Mouse (Mus musculus): ENCODE measurements around the gene Ddost. TPM values are rescaled to one million over a fixed set of nuclear protein-coding genes. Genes with fewer than 3 reads are reported as not detected.

Ddost gene
- polyA plus RNA-seq, 1 experiment from 2014 or later: 258 TPM

- no peak for ATAC-seq (ENCODE audit: insufficient number of reproducible peaks, low FRiP score, low TSS enrichment, low read depth)
- no peak for DNase-seq (ENCODE audit: low spot score)
- H3K4me2 ChIP-seq (ENCODE audit: low read depth, severe bottlenecking): peak overlapping the region; percentile 77; the same call in 1 of the 2 replicates
- no peaks in the 10 kb centered on the region for H3K9me3 ChIP-seq (ENCODE audit: control insufficient read depth, low read length)
- peaks cover 2% of the 10 kb centered on the region; the same call in 1 of the 2 replicates for H3K36me3 ChIP-seq (ENCODE audit: control insufficient read depth, insufficient read depth, low read length)
- H3K9ac ChIP-seq (ENCODE audit: low read length): no peak overlapping the region
- no peak overlapping the region for H3K4me3 ChIP-seq (ENCODE audit: low read depth, low read length)
- 84% methylated on average over 3 of the region's 3 CpGs for WGBS
- H3K4me1 ChIP-seq (ENCODE audit: control insufficient read depth, insufficient read depth, low read length): peaks cover 10% of the 10 kb centered on the region
- H3K27ac ChIP-seq (replicated peaks; ENCODE audit: low read depth, low read length): no peak overlapping the region
- H3K27me3 ChIP-seq (ENCODE audit: control insufficient read depth, insufficient read depth, low read length): no peaks in the 10 kb centered on the region
Observed at GRCm38 (mm10) chr4:138303011-138303410, 1.5 kb upstream of the Ddost start.

DNA sequence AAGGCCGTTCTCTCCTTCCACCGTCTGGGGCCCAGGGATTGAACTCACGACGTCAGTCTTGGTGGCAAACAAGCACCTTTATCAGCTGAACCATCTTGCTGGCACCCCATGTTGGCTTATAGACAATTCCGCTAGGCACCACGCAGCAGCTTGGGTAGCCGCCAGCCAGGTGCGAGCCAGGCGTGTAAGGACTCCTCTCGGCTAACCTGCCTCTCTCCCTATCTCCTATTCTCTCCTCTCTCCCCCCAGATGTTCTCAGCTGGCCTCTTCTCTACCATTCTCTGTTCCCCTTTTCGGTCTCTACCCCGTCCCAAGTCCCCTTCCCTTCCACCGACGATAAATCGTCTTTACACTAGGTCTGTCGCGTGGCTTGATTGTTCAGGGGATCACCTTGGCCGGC lies 788 bp upstream of the Ddost start:
- no peak for ATAC-seq (ENCODE audit: insufficient number of reproducible peaks, low FRiP score, low TSS enrichment, low read depth)
- no peaks in the 10 kb centered on the region for H3K9me3 ChIP-seq (ENCODE audit: control insufficient read depth, low read length)

GRCm38 (mm10) chr4:138307025-138307424 lies 2.5 kb downstream of the Ddost start:
- H3K4me1 ChIP-seq (ENCODE audit: control insufficient read depth, insufficient read depth, low read length): peaks cover 10% of the 10 kb centered on the region
- no peak overlapping the region for H3K4me2 ChIP-seq (ENCODE audit: low read depth, severe bottlenecking)
- 91% methylated on average over 3 of the region's 3 CpGs for WGBS
- DNase-seq (ENCODE audit: low spot score): no peak
- H3K4me3 ChIP-seq (ENCODE audit: low read depth, low read length): no peak overlapping the region
- no peak overlapping the region for H3K9ac ChIP-seq (ENCODE audit: low read length)
- H3K27ac ChIP-seq (replicated peaks; ENCODE audit: low read depth, low read length): no peak overlapping the region
- ATAC-seq (ENCODE audit: insufficient number of reproducible peaks, low FRiP score, low TSS enrichment, low read depth): no peak
- peaks cover 24% of the 10 kb centered on the region for H3K36me3 ChIP-seq (ENCODE audit: control insufficient read depth, insufficient read depth, low read length)
- H3K27me3 ChIP-seq (ENCODE audit: control insufficient read depth, insufficient read depth, low read length): no peaks in the 10 kb centered on the region
- H3K9me3 ChIP-seq (ENCODE audit: control insufficient read depth, low read length): no peaks in the 10 kb centered on the region

More for the DNA sequence above, 788 bp upstream of the Ddost start:
- Histone ChIP-seq H3K4me2 (ENCODE audit: low read depth, severe bottlenecking) (peak overlapping the region; percentile 77), H3K4me3 (ENCODE audit: low read depth, low read length) (peak overlapping the region; percentile 86), H3K36me3 (ENCODE audit: control insufficient read depth, insufficient read depth, low read length) (peaks cover 2% of the 10 kb centered on the region; the same call in 1 of the 2 replicates), H3K27me3 (ENCODE audit: control insufficient read depth, insufficient read depth, low read length) (no peaks in the 10 kb centered on the region), H3K4me1 (ENCODE audit: control insufficient read depth, insufficient read depth, low read length) (peaks cover 10% of the 10 kb centered on the region), H3K27ac (replicated peaks; ENCODE audit: low read depth, low read length) (no peak overlapping the region), H3K9ac (ENCODE audit: low read length) (peak overlapping the region; percentile 81)
- WGBS: 16% methylated on average over 18 of the region's 18 CpGs
- no peak for DNase-seq (ENCODE audit: low spot score)

DNA sequence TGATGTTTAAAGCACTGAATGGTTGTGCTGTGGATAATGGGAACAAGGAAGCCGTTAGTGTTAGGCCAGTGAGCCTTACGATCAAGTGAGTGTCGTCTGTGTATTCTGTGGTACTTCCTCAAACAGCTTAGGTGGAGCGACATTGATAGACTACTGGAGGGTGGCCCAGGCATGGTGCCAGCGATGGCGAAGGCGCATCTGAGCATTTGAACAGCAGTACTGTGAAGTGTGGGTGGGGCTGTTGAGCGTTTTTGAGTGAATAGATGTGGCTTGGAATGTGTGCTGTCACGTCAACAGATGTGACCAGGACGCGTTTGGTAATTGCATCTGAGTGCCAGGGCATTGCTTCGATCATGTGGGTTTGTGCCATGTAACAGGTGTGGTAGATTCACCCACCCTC lies 3.2 kb downstream of the Ddost start:
- Histone ChIP-seq H3K4me3 (ENCODE audit: low read depth, low read length) (no peak overlapping the region), H3K27ac (replicated peaks; ENCODE audit: low read depth, low read length) (no peak overlapping the region), H3K27me3 (ENCODE audit: control insufficient read depth, insufficient read depth, low read length) (no peaks in the 10 kb centered on the region), H3K9me3 (ENCODE audit: control insufficient read depth, low read length) (no peaks in the 10 kb centered on the region), H3K4me2 (ENCODE audit: low read depth, severe bottlenecking) (no peak overlapping the region), H3K4me1 (ENCODE audit: control insufficient read depth, insufficient read depth, low read length) (peaks cover 10% of the 10 kb centered on the region), H3K36me3 (ENCODE audit: control insufficient read depth, insufficient read depth, low read length) (peaks cover 25% of the 10 kb centered on the region), H3K9ac (ENCODE audit: low read length) (no peak overlapping the region)
- no peak for DNase-seq (ENCODE audit: low spot score)
- ATAC-seq (ENCODE audit: insufficient number of reproducible peaks, low FRiP score, low TSS enrichment, low read depth): no peak
- WGBS: 95% methylated on average over 12 of the region's 12 CpGs

DNA sequence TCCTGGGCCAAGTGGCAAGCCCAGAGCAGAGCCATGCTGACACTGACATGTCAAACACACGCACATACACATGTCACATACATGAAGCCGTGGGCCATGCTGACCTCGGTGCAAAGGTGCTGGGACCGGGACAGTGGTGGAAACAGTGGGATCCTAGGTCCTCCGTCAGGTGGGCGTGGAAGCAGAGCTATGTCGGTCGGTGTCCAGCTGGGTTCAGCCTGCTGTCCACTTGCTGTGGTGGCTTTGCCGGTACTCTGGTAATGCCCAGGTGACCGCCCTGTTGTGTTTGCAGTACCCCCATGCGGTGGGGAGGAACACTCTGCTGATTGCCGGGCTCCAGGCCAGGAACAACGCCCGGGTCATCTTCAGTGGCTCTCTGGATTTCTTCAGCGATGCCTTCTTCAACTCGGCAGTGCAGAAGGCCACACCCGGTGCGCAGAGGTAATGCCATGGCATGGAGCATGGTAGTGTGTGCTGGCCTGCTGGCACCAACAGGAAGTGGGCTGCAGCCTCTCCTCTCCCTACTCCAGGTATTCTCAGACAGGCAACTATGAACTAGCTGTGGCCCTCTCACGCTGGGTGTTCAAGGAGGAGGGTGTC lies 5.9 kb downstream of the Ddost start:
- Histone ChIP-seq H3K4me3 (ENCODE audit: low read depth, low read length) (no peak overlapping the region), H3K27ac (replicated peaks; ENCODE audit: low read depth, low read length) (no peak overlapping the region), H3K4me2 (ENCODE audit: low read depth, severe bottlenecking) (no peak overlapping the region), H3K27me3 (ENCODE audit: control insufficient read depth, insufficient read depth, low read length) (no peaks in the 10 kb centered on the region), H3K9ac (ENCODE audit: low read length) (no peak overlapping the region), H3K9me3 (ENCODE audit: control insufficient read depth, low read length) (no peaks in the 10 kb centered on the region), H3K4me1 (ENCODE audit: control insufficient read depth, insufficient read depth, low read length) (peaks cover 5% of the 10 kb centered on the region), H3K36me3 (ENCODE audit: control insufficient read depth, insufficient read depth, low read length) (peaks cover 32% of the 10 kb centered on the region)
- 96% methylated on average over 19 of the region's 19 CpGs for WGBS
- DNase-seq (ENCODE audit: low spot score): no peak
- no peak for ATAC-seq (ENCODE audit: insufficient number of reproducible peaks, low FRiP score, low TSS enrichment, low read depth)

- no peaks in the 10 kb centered on the region for H3K4me1 ChIP-seq (ENCODE audit: control insufficient read depth, insufficient read depth, low read length)
- no peaks in the 10 kb centered on the region for H3K27me3 ChIP-seq (ENCODE audit: control insufficient read depth, insufficient read depth, low read length)
- no peak overlapping the region for H3K27ac ChIP-seq (replicated peaks; ENCODE audit: low read depth, low read length)
- H3K9ac ChIP-seq (ENCODE audit: low read length): no peak overlapping the region
- no peak overlapping the region for H3K4me2 ChIP-seq (ENCODE audit: low read depth, severe bottlenecking)
- H3K4me3 ChIP-seq (ENCODE audit: low read depth, low read length): no peak overlapping the region
- DNase-seq (ENCODE audit: low spot score) (peak; percentile 65), ATAC-seq (ENCODE audit: insufficient number of reproducible peaks, low FRiP score, low TSS enrichment, low read depth) (no peak)
- 66% methylated on average over 8 of the region's 8 CpGs for WGBS
- H3K36me3 ChIP-seq (ENCODE audit: control insufficient read depth, insufficient read depth, low read length): peaks cover 33% of the 10 kb centered on the region
- no peaks in the 10 kb centered on the region for H3K9me3 ChIP-seq (ENCODE audit: control insufficient read depth, low read length)
Observed at GRCm38 (mm10) chr4:138311595-138311994, 7.1 kb downstream of the Ddost start.

- Histone ChIP-seq H3K4me2 (ENCODE audit: low read depth, severe bottlenecking) (no peak overlapping the region), H3K36me3 (ENCODE audit: control insufficient read depth, insufficient read depth, low read length) (peaks cover 33% of the 10 kb centered on the region), H3K4me3 (ENCODE audit: low read depth, low read length) (no peak overlapping the region), H3K27me3 (ENCODE audit: control insufficient read depth, insufficient read depth, low read length) (no peaks in the 10 kb centered on the region), H3K9me3 (ENCODE audit: control insufficient read depth, low read length) (no peaks in the 10 kb centered on the region), H3K4me1 (ENCODE audit: control insufficient read depth, insufficient read depth, low read length) (no peaks in the 10 kb centered on the region), H3K9ac (ENCODE audit: low read length) (no peak overlapping the region), H3K27ac (replicated peaks; ENCODE audit: low read depth, low read length) (no peak overlapping the region)
- 96% methylated on average over 3 of the region's 3 CpGs for WGBS
- no peak for DNase-seq (ENCODE audit: low spot score)
- ATAC-seq (ENCODE audit: insufficient number of reproducible peaks, low FRiP score, low TSS enrichment, low read depth): no peak
Observed at GRCm38 (mm10) chr4:138312105-138312504, 7.6 kb downstream of the Ddost start.

- Histone ChIP-seq H3K9ac (ENCODE audit: low read length) (no peak overlapping the region), H3K4me2 (ENCODE audit: low read depth, severe bottlenecking) (no peak overlapping the region), H3K36me3 (ENCODE audit: control insufficient read depth, insufficient read depth, low read length) (peaks cover 31% of the 10 kb centered on the region), H3K4me3 (ENCODE audit: low read depth, low read length) (no peak overlapping the region), H3K4me1 (ENCODE audit: control insufficient read depth, insufficient read depth, low read length) (no peaks in the 10 kb centered on the region), H3K27me3 (ENCODE audit: control insufficient read depth, insufficient read depth, low read length) (no peaks in the 10 kb centered on the region), H3K27ac (replicated peaks; ENCODE audit: low read depth, low read length) (no peak overlapping the region), H3K9me3 (ENCODE audit: control insufficient read depth, low read length) (no peaks in the 10 kb centered on the region)
- no peak for ATAC-seq (ENCODE audit: insufficient number of reproducible peaks, low FRiP score, low TSS enrichment, low read depth)
- 90% methylated on average over 11 of the region's 11 CpGs for WGBS
- DNase-seq (ENCODE audit: low spot score): no peak
Observed at GRCm38 (mm10) chr4:138313021-138313420, 8.5 kb downstream of the Ddost start.

DNA sequence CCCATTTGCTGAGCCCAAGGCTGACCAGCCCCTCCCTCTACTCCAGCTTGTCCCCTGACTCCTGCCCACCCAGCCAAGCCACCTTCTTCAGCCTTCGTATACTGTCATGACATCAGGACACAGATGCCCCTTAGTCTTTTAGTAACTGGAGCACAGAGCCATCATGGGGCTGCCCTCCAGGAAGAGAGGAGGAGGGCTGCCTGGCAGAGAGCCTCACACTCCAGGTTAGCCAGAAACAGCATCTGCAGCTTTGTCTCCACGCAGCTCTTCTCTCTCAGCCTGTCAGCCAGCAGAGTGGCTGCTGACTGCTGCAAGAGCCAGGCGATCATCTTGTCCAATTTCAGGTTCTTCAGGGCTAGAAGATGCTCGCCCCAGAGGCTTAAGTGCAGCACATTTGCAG lies 9.3 kb downstream of the Ddost start:
- 90% methylated on average over 4 of the region's 4 CpGs for WGBS
- H3K27me3 ChIP-seq (ENCODE audit: control insufficient read depth, insufficient read depth, low read length): no peaks in the 10 kb centered on the region
- H3K4me2 ChIP-seq (ENCODE audit: low read depth, severe bottlenecking): no peak overlapping the region
- no peak overlapping the region for H3K9ac ChIP-seq (ENCODE audit: low read length)
- ATAC-seq (ENCODE audit: insufficient number of reproducible peaks, low FRiP score, low TSS enrichment, low read depth) (no peak), DNase-seq (ENCODE audit: low spot score) (no peak)
- H3K36me3 ChIP-seq (ENCODE audit: control insufficient read depth, insufficient read depth, low read length): peaks cover 31% of the 10 kb centered on the region
- H3K27ac ChIP-seq (replicated peaks; ENCODE audit: low read depth, low read length): no peak overlapping the region
- no peaks in the 10 kb centered on the region for H3K9me3 ChIP-seq (ENCODE audit: control insufficient read depth, low read length)
- no peak overlapping the region for H3K4me3 ChIP-seq (ENCODE audit: low read depth, low read length)
- H3K4me1 ChIP-seq (ENCODE audit: control insufficient read depth, insufficient read depth, low read length): no peaks in the 10 kb centered on the region
